Mouse (Mus musculus) right cerebral cortex, postnatal 4 days (tissue): ENCODE measurements at regions not wholly inside any gene's neighbourhood (a gene's known extent, or its start where the extent isn't known, plus 50 kb on each side); places are given as distances from the start of the nearest gene placed in this dataset.

ENCODE experiments used
- DNase-seq: peaks from one replicate; pipeline ENCODE4 v3.0.0-alpha.2; 2022

DNA sequence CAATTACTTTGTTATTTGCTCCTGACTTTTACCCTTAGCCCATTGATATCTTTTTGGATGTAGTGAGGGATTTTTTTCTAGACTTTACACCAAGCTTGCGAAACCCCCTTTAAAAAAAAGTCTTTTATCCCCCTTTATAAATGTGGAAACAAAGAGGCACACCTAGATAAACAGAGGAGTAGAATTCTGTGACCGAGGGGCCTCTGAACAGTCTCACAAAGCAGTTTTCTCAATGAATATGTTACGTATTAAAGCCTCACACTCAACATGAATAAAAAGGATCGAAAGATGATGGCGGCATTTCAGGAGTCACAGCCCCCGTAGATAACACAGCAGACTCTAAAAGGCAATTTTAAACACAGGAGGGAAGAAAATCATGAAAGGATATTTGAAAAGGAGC lies 104.2 kb downstream of the Fgf9 start:
- DNase-seq: no peak

- no peak for DNase-seq
Measured at GRCm38 (mm10) chr14:58168920-58169319, 98.6 kb downstream of the Fgf9 start.
